Mouse (Mus musculus) stomach, postnatal 0 days (tissue): ENCODE data around the gene Dcaf17. TPM values are rescaled to one million over a fixed set of nuclear protein-coding genes. Genes with fewer than 3 reads are reported as not detected.

Experiments
- ATAC-seq: fragments of 200-750 bp; cut with Nextera tagmentation; 2 replicates; pipeline ENCODE4 v1.8.0; 2017; ENCODE audit not compliant: low FRiP score, low TSS enrichment
- DNase-seq: peaks from one replicate; pipeline ENCODE4 v3.0.0-alpha.2; 2016; ENCODE audit warnings: low spot score
- H3K27ac ChIP-seq: fragments of 300-500 bp; sonication (generic); replicated peaks from 2 replicates; pipeline ENCODE4 v1.5.1; 2014; ENCODE audit warnings: mild to moderate bottlenecking, control low read depth
- H3K27me3 ChIP-seq: fragments of 300-500 bp; sonication (generic); 2 replicates; pipeline ENCODE4 v1.6.1; 2014; ENCODE audit warnings: low read length; ENCODE audit not compliant: control insufficient read depth, insufficient read depth
- H3K36me3 ChIP-seq: fragments of 300-500 bp; sonication (generic); 2 replicates; pipeline ENCODE4 v1.6.1; 2014; ENCODE audit warnings: low read length, mixed read lengths; ENCODE audit not compliant: control insufficient read depth, insufficient read depth
- H3K4me1 ChIP-seq: fragments of 300-500 bp; sonication (generic); replicated peaks from 2 replicates; pipeline ENCODE4 v1.6.1; 2014; ENCODE audit warnings: antibody characterized with exemption; ENCODE audit not compliant: control insufficient read depth, insufficient read depth
- H3K4me2 ChIP-seq: fragments of 300-500 bp; sonication (generic); replicated peaks from 2 replicates; pipeline ENCODE4 v1.6.1; 2014; ENCODE audit warnings: low read depth, mild to moderate bottlenecking, control low read depth, moderate library complexity
- H3K4me3 ChIP-seq: fragments of 300-500 bp; sonication (generic); 2 replicates; pipeline ENCODE4 v1.5.1; 2014; ENCODE audit warnings: low read depth, low read length, control low read depth
- H3K9ac ChIP-seq: fragments of 300-500 bp; sonication (generic); 2 replicates; pipeline ENCODE4 v1.6.1; 2014; ENCODE audit warnings: mild to moderate bottlenecking, low read length, control low read depth, mixed read lengths
- H3K9me3 ChIP-seq: fragments of 300-500 bp; sonication (generic); 2 replicates; pipeline ENCODE4 v1.6.1; 2016; ENCODE audit warnings: low read length; ENCODE audit not compliant: control insufficient read depth
- CTCF ChIP-seq: IDR thresholded peaks from 2 replicates; pipeline ENCODE4 v1.5.1; 2016; ENCODE audit warnings: antibody characterized with exemption, low read depth, mild to moderate bottlenecking, moderate library complexity
- EP300 ChIP-seq: optimal IDR thresholded peaks from 2 replicates; pipeline ENCODE3; 2016; ENCODE audit warnings: antibody characterized with exemption
- whole genome bisulfite sequencing: fragments of 180-500 bp; shearing (Covaris S2); extraction: QIAGEN DNeasy Blood & Tissue Kit; methylation state at CpG from one replicate; pipeline ENCODE4 v1.1.7; 2014; 5-methylcytosine and 5-hydroxymethylcytosine counted together
- polyA plus RNA-seq: library from polyadenylated mRNA; unstranded; fragments of >200 nt; fragmentation: Nextera tagmentation; extraction: Ambion mirVana; gene quantifications from 2 replicates; pipeline ENCODE4 v1.2.1, GENCODE M21; 2015

Dcaf17 gene
- polyA plus RNA-seq, 1 experiment from 2014 or later = 28.7 TPM

- 46% methylated on average over 10 of the region's 10 CpGs for WGBS
- Histone ChIP-seq H3K4me3 (no peak overlapping the region), H3K4me2 (no peak overlapping the region), H3K27ac (no peak overlapping the region), H3K36me3 (no peaks in the 10 kb centered on the region), H3K27me3 (no peaks in the 10 kb centered on the region), H3K9me3 (no peaks in the 10 kb centered on the region), H3K4me1 (0 out of 2 replicates have a peak, but pooled peaks cover 2% of the 10 kb centered on the region), H3K9ac (no peak overlapping the region)
- no peak for TF ChIP-seq CTCF
- ATAC-seq (no peak; the same call in 1 of the 2 replicates), DNase-seq (no peak)
Observed at GRCm38 (mm10) chr2:71127779-71128534, 72.8 kb downstream of the Dcaf17 start.

GRCm38 (mm10) chr2:71130366-71130765 is 75.2 kb downstream of the Dcaf17 start:
- TF ChIP-seq EP300 (no peak), CTCF (no peak)
- Histone ChIP-seq H3K4me1 (no peaks in the 10 kb centered on the region), H3K9me3 (no peaks in the 10 kb centered on the region), H3K36me3 (no peaks in the 10 kb centered on the region), H3K9ac (no peak overlapping the region), H3K4me3 (no peak overlapping the region), H3K4me2 (no peak overlapping the region), H3K27ac (no peak overlapping the region), H3K27me3 (no peaks in the 10 kb centered on the region)
- no peak for DNase-seq
- ATAC-seq = no peak
- 90% methylated on average over 2 of the region's 2 CpGs for WGBS

- Histone ChIP-seq H3K9ac (no peak overlapping the region), H3K27ac (no peak overlapping the region), H3K36me3 (no peaks in the 10 kb centered on the region), H3K4me1 (no peaks in the 10 kb centered on the region), H3K9me3 (no peaks in the 10 kb centered on the region), H3K4me2 (no peak overlapping the region), H3K4me3 (no peak overlapping the region), H3K27me3 (no peaks in the 10 kb centered on the region)
- TF ChIP-seq CTCF (no peak), EP300 (no peak)
- WGBS = 69% methylated on average over 3 of the region's 3 CpGs
- DNase-seq (no peak), ATAC-seq (no peak)
Observed at GRCm38 (mm10) chr2:71131866-71132496, 76.9 kb downstream of the Dcaf17 start.

- Histone ChIP-seq H3K4me2 (no peak overlapping the region), H3K4me3 (no peak overlapping the region), H3K9me3 (no peaks in the 10 kb centered on the region), H3K4me1 (no peaks in the 10 kb centered on the region), H3K27ac (no peak overlapping the region), H3K27me3 (no peaks in the 10 kb centered on the region), H3K36me3 (0 out of 2 replicates have a peak, but pooled peaks cover 4% of the 10 kb centered on the region), H3K9ac (no peak overlapping the region)
- ATAC-seq = no peak
- DNase-seq = no peak
- WGBS = 74% methylated on average over 9 of the region's 9 CpGs
- TF ChIP-seq EP300 = no peak
- TF ChIP-seq CTCF = no peak
Observed at GRCm38 (mm10) chr2:71134041-71134505, 78.9 kb downstream of the Dcaf17 start.

- Histone ChIP-seq H3K9ac (no peak overlapping the region), H3K4me1 (no peaks in the 10 kb centered on the region), H3K36me3 (0 out of 2 replicates have a peak, but pooled peaks cover 4% of the 10 kb centered on the region), H3K4me3 (no peak overlapping the region), H3K4me2 (no peak overlapping the region), H3K9me3 (no peaks in the 10 kb centered on the region), H3K27ac (no peak overlapping the region), H3K27me3 (no peaks in the 10 kb centered on the region)
- 76% methylated on average over 5 of the region's 5 CpGs for WGBS
- DNase-seq (no peak), ATAC-seq (no peak)
- no peak for TF ChIP-seq EP300
- TF ChIP-seq CTCF = no peak
Observed at GRCm38 (mm10) chr2:71134836-71135235, 79.7 kb downstream of the Dcaf17 start.

- 72% methylated on average over 4 of the region's 4 CpGs for WGBS
- H3K4me2 ChIP-seq = no peak overlapping the region
- ATAC-seq (no peak), DNase-seq (no peak)
- no peak overlapping the region for H3K9ac ChIP-seq
- H3K27ac ChIP-seq = no peak overlapping the region
- 0 out of 2 replicates have a peak, but pooled peaks cover 4% of the 10 kb centered on the region for H3K36me3 ChIP-seq
- no peak overlapping the region for H3K4me3 ChIP-seq
- no peaks in the 10 kb centered on the region for H3K4me1 ChIP-seq
- H3K9me3 ChIP-seq = no peaks in the 10 kb centered on the region
- TF ChIP-seq CTCF = no peak
- TF ChIP-seq EP300 = no peak
- no peaks in the 10 kb centered on the region for H3K27me3 ChIP-seq
Observed at GRCm38 (mm10) chr2:71140622-71141021, 85.5 kb downstream of the Dcaf17 start.
